Mouse (Mus musculus) heart, adult 8-10 months (tissue): ENCODE measurements around the gene Brsk1. TPM values are rescaled to one million over a fixed set of nuclear protein-coding genes. Genes with fewer than 3 reads are reported as not detected.
A peak's percentile ranks its signal among the peaks of the same experiment; 100 is the strongest.

Source experiments
- DNase-seq: peaks from one replicate; pipeline ENCODE4 v3.0.0; 2022; ENCODE audit warnings: low spot score
- total RNA-seq, 4 experiments: library from RNA; stranded (reverse); gene quantifications; 2 replicates each; pipeline ENCODE4 v1.2.4; 2022

Gene Brsk1
- 1 to 10 TPM in 2 of 4 experiments, under 1 TPM in 2; 0.57 to 1.2 (median 0.98) TPM for total RNA-seq

GRCm38 (mm10) chr7:4690387-4690786 lies at the start of gene Brsk1:
Gene Brsk1, plus strand, starts transcription at chr7:4690604.
- DNase-seq = no peak

- DNase-seq = no peak
Measured at GRCm38 (mm10) chr7:4641155-4641554, 49.2 kb upstream of the Brsk1 start.

- DNase-seq = no peak
Measured at GRCm38 (mm10) chr7:4641956-4642355, 48.4 kb upstream of the Brsk1 start.

GRCm38 (mm10) chr7:4643225-4643624 lies 47.2 kb upstream of the Brsk1 start:
- no peak for DNase-seq

GRCm38 (mm10) chr7:4646806-4647205 lies 43.6 kb upstream of the Brsk1 start:
- DNase-seq = no peak

- no peak for DNase-seq
Measured at GRCm38 (mm10) chr7:4647291-4647690, 43.1 kb upstream of the Brsk1 start.

GRCm38 (mm10) chr7:4647992-4648391 lies 42.4 kb upstream of the Brsk1 start:
- DNase-seq = no peak

- no peak for DNase-seq
Measured at GRCm38 (mm10) chr7:4651581-4651980, 38.8 kb upstream of the Brsk1 start.

GRCm38 (mm10) chr7:4652726-4653125 lies 37.7 kb upstream of the Brsk1 start:
- DNase-seq = no peak

- DNase-seq = no peak
Measured at GRCm38 (mm10) chr7:4653351-4653750, 37.1 kb upstream of the Brsk1 start.

- DNase-seq = peak; percentile 22
Measured at GRCm38 (mm10) chr7:4653780-4654179, 36.6 kb upstream of the Brsk1 start.

- DNase-seq = no peak
Measured at GRCm38 (mm10) chr7:4654221-4654620, 36.2 kb upstream of the Brsk1 start.

GRCm38 (mm10) chr7:4655393-4655792 lies 35.0 kb upstream of the Brsk1 start:
- no peak for DNase-seq

- no peak for DNase-seq
Measured at GRCm38 (mm10) chr7:4655916-4656315, 34.5 kb upstream of the Brsk1 start.

GRCm38 (mm10) chr7:4656818-4657217 lies 33.6 kb upstream of the Brsk1 start:
- DNase-seq = no peak

GRCm38 (mm10) chr7:4657521-4658127 lies 32.8 kb upstream of the Brsk1 start:
- DNase-seq = no peak

GRCm38 (mm10) chr7:4658128-4658907 lies 32.1 kb upstream of the Brsk1 start:
- no peak for DNase-seq

- peak; percentile 97 for DNase-seq
Measured at GRCm38 (mm10) chr7:4658912-4659551, 31.4 kb upstream of the Brsk1 start, which contains the start of gene Ppp6r1. Gene Ppp6r1, minus strand, starts transcription at chr7:4659019.

- no peak for DNase-seq
Measured at GRCm38 (mm10) chr7:4659911-4660443, 30.4 kb upstream of the Brsk1 start.

- no peak for DNase-seq
Measured at GRCm38 (mm10) chr7:4663179-4663578, 27.2 kb upstream of the Brsk1 start.

GRCm38 (mm10) chr7:4663742-4664141 lies 26.7 kb upstream of the Brsk1 start:
- no peak for DNase-seq

GRCm38 (mm10) chr7:4666871-4667270 lies 23.5 kb upstream of the Brsk1 start:
- DNase-seq = no peak
